ENCODE assay signal across 18 mouse cellular contexts in genomic region chr3:136050215-136050614, GRCm38 (mm10).
"Had no signal": no experiment of that assay in that cellular context is flagged by ENCODE, and none has a peak within 500 bp of the region (broad histone marks: within the 10 kb centered on the region; RNA-seq: fewer than 3 reads in every experiment).

No protein-coding gene starts in this region.

- H3K27me3 ChIP-seq: midbrain, embryonic 12.5 days; neural tube, embryonic 13.5 days; neural tube, embryonic 15.5 days; stomach, embryonic 15.5 days had no signal

- H3K36me3 ChIP-seq: midbrain, embryonic 10.5 days; midbrain, embryonic 12.5 days; neural tube, embryonic 13.5 days; neural tube, embryonic 15.5 days; stomach, embryonic 15.5 days had no signal

- DNase-seq: lung, adult 18-20 months; lung, embryonic 14.5 days; lung, postnatal 10 days; lung, postnatal 4 days; midbrain, embryonic 14.5 days; retina, postnatal 1 day; right cerebral cortex, adult 18-20 months; right cerebral cortex, postnatal 14 days; thymus, adult 18-20 months; thymus, postnatal 14 days; thymus, postnatal 36 days had no signal

- H3K4me2 ChIP-seq: lung, embryonic 14.5 days; midbrain, embryonic 12.5 days; neural tube, embryonic 13.5 days; neural tube, embryonic 15.5 days; stomach, embryonic 15.5 days had no signal

- ATAC-seq: midbrain, embryonic 16.5 days had no signal

- H3K9ac ChIP-seq: lung, embryonic 14.5 days; midbrain, embryonic 12.5 days; neural tube, embryonic 13.5 days; neural tube, embryonic 15.5 days; stomach, embryonic 15.5 days had no signal

- H3K27ac ChIP-seq: midbrain, embryonic 10.5 days; midbrain, embryonic 12.5 days; neural tube, embryonic 13.5 days; neural tube, embryonic 15.5 days; stomach, embryonic 15.5 days had no signal

- H3K4me3 ChIP-seq: midbrain, embryonic 10.5 days; midbrain, embryonic 12.5 days; myocyte; neural tube, embryonic 13.5 days; neural tube, embryonic 15.5 days; stomach, embryonic 15.5 days had no signal

- H3K4me1 ChIP-seq: midbrain, embryonic 10.5 days; midbrain, embryonic 12.5 days; neural tube, embryonic 13.5 days; neural tube, embryonic 15.5 days; stomach, embryonic 15.5 days had no signal

- H3K9me3 ChIP-seq: midbrain, embryonic 10.5 days; midbrain, embryonic 12.5 days; neural tube, embryonic 13.5 days; neural tube, embryonic 15.5 days; stomach, embryonic 15.5 days had no signal
